Mouse (Mus musculus): ENCODE data around the gene 4930451I11Rik. TPM values are rescaled to one million over a fixed set of nuclear protein-coding genes. Genes with fewer than 3 reads are reported as not detected.

4930451I11Rik gene
- not detected for polyA plus RNA-seq (2014; fragmentation: Illumina TruSeq; extraction: RNeasy Lipid Tissue Mini Kit (QIAGEN cat#74804); ENCODE audit: low read depth, low replicate concordance)

DNA sequence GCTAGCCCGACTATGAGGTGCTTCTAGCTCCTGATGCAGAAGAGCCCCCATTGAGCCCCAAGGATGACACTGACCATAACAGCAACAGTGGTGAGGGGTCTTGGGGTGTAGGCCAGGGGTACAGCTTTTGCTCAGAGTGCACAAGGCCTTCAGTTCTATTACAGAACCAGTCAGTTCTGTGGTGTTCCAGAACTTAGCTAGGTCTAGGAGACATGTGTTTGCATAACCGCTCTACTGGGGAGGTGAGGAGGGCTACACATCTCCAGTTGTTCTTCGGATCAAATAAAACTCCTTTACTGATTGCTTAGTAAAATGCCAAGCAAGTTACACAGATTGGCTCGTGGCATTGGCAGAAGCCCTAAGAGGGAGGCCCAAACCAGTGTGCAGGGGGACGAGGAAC is at the start of gene 4930451I11Rik:
Gene 4930451I11Rik (minus strand): TSS at position 101 of the 400 bp plus-strand sequence.

DNA sequence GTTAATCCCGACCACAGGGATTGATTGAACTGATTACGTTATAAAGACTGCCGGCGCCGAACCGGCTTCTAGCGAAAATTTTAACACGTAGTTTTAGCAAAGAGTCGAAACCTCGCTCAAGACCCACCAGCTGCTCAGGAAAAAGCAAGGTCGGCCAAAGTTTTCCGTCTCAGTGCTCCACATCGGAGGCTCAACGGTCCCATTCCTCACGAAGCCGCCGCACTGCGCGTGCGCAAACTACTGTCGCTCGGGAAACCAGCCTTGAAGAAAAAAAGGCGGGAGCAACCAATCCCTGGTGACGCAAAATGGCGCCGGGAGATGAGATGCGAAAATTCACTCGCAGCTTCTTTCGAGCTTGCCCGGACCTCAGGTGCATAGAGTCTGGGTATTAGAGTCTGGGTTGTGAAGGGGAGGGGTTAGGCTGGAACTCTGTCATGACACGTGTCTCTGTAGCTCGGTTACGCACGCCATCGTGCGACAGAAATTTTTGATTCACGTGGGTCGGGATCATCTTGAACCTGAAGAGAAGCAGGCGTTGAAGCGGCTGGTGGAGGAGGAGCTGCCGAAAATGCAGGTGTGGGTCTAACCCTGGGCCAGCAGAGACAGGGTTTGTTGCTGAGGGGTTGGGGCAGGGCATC is 30.8 kb upstream of the 4930451I11Rik start, which contains the start of gene Ino80e:
Gene Ino80e (minus strand): TSS at position 231 of the 638 bp plus-strand sequence.

GRCm38 (mm10) chr7:126861429-126862130 is 30.1 kb upstream of the 4930451I11Rik start, which contains the start of gene Hirip3:
Hirip3 (plus strand) TSS chr7:126861972.

GRCm38 (mm10) chr7:126847116-126847420 is 15.6 kb upstream of the 4930451I11Rik start, which contains the start of gene Doc2a:
Doc2a (plus strand) TSS chr7:126847416.

DNA sequence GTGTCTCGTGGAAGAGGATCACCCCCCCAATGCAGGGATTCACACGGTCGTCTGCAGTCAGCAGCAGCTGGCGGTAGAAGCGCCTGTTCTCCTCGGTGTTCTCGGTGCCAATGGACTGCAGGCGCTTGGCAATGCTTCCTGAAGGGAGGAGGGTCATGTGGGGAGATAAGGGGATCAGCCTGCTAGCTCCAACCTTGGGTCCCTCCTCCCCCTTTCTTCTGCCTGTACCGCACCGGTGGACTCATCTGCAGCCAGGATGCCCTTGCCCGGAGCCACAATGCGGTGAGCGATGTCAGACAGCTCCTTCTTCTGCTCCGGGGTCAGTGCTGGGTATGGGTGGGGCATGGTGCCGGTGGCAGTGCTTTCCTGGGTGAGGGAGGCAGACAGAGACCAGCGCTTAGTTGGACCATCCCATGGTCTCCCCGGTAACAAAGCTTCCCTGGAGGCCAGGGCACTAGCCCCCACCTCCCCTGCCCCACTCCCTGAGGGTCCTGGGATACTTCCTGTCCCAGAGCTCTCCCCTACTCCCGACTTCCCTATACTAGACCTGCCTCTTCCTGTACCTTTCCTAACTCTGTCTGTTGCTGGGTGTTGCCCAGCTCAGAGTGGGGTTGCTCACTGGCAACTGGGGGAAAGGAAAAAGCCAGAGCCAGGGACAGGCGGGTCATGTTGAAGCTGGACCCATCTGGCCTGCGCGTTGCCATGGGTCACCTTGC is 33.9 kb downstream of the 4930451I11Rik start, which contains the start of gene Fam57b:
Gene Fam57b (plus strand): TSS at position 258 of the 716 bp plus-strand sequence.

DNA sequence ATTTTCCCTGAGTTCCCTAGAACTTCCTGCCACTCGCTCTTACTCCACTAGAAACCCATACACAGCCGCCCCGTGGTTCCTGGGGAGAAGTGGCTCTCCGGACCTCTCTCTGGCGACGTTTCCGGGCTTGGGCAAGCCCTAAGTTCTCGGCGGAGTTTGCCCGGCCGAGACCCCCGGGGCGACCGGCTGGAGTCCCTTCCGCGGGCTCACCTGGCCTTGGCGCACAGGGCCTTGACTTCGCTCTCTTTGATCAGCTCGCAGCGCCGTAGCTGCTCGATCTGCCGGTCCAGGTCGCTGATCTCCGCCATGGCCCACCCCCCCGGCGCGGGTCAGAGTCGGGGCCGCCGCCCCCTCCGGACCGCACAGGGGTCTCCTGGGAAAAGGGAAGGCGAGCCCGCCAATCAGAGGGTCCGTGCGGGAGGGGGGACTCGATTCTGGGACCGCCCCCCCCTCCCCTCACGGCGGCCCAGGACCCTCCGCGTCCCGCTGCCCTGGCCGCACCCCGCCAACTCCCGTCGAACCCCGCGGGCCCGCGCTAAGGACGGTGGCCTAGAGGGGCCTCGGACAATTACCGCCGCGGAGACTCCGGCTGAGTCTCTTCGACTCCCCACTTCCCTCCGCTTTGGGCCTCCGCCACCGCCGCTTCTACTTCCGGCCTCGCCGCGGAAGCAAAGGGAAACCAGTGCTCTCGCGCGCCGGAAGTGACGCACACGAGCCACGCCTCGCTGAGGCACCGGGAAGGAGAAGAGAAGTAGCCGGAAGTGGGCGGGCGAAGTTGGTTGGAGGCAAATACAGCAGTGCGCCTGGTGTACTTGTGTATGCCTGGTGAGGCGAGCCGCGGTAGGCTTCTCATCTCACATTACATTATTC is 39.4 kb downstream of the 4930451I11Rik start, which contains the start of gene Ppp4c:
Gene Ppp4c (minus strand): TSS at position 646 of the 870 bp plus-strand sequence.

DNA sequence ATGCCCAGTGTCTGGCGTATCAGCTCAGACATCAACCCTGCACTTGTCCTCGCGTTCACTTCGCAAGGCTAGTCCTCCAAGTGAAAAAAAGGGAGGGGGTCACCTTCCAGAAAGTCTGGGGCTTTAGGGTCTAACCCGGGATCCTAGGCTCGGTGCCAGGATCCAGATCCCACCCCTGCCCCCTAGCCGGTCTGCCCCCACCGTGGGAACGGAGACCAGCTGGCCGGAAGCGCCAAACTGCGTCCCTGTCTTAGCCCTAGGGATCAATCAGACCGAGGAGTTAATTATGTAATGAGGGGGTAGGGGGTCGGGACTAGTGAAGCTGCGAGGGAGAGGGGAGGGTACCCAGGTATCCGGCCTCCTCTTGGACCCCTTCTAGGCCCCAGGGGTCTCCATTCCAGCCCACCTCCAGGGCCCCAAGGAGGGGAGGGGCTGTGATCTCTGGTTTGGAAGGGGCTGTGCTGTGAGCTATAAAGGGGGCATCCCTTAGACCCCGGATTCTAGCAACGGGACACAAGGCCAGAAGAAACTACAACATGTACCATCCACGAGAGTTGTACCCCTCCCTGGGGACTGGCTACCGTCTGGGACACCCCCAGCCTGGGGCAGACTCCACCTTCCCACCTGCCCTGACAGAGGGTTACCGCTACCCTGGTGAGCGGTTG is 50.3 kb downstream of the 4930451I11Rik start, which contains the start of gene Tbx6:
Gene Tbx6 (plus strand): TSS at position 513 of the 665 bp plus-strand sequence.

Other genes with a start within 250 kb of the 4930451I11Rik start
- not detected for gene Apobr, start 246.7 kb downstream of the 4930451I11Rik start, polyA plus RNA-seq (2014; fragmentation: Illumina TruSeq; extraction: RNeasy Lipid Tissue Mini Kit (QIAGEN cat#74804); ENCODE audit: low read depth, low replicate concordance)
- 1.7 TPM for gene Cln3, start 245.8 kb downstream of the 4930451I11Rik start, polyA plus RNA-seq (2014; fragmentation: Illumina TruSeq; extraction: RNeasy Lipid Tissue Mini Kit (QIAGEN cat#74804); ENCODE audit: low read depth, low replicate concordance)
- not detected for gene Il27, start 236.7 kb downstream of the 4930451I11Rik start, polyA plus RNA-seq (2014; fragmentation: Illumina TruSeq; extraction: RNeasy Lipid Tissue Mini Kit (QIAGEN cat#74804); ENCODE audit: low read depth, low replicate concordance)
- gene Nupr1, start 200.8 kb downstream of the 4930451I11Rik start, polyA plus RNA-seq (2014; fragmentation: Illumina TruSeq; extraction: RNeasy Lipid Tissue Mini Kit (QIAGEN cat#74804); ENCODE audit: low read depth, low replicate concordance), result 5.7 TPM
- gene Sgf29, start 182.3 kb downstream of the 4930451I11Rik start, polyA plus RNA-seq (2014; fragmentation: Illumina TruSeq; extraction: RNeasy Lipid Tissue Mini Kit (QIAGEN cat#74804); ENCODE audit: low read depth, low replicate concordance), result 1.2 TPM
- gene Sult1a1, start 155.2 kb downstream of the 4930451I11Rik start, polyA plus RNA-seq (2014; fragmentation: Illumina TruSeq; extraction: RNeasy Lipid Tissue Mini Kit (QIAGEN cat#74804); ENCODE audit: low read depth, low replicate concordance), result 62.2 TPM
- gene Bola2, start 136.2 kb downstream of the 4930451I11Rik start, polyA plus RNA-seq (2014; fragmentation: Illumina TruSeq; extraction: RNeasy Lipid Tissue Mini Kit (QIAGEN cat#74804); ENCODE audit: low read depth, low replicate concordance), result 0.16 TPM
- gene Slx1b, start 135.9 kb downstream of the 4930451I11Rik start, polyA plus RNA-seq (2014; fragmentation: Illumina TruSeq; extraction: RNeasy Lipid Tissue Mini Kit (QIAGEN cat#74804); ENCODE audit: low read depth, low replicate concordance), result 1.0 TPM
- gene Coro1a, start 123.9 kb downstream of the 4930451I11Rik start, polyA plus RNA-seq (2014; fragmentation: Illumina TruSeq; extraction: RNeasy Lipid Tissue Mini Kit (QIAGEN cat#74804); ENCODE audit: low read depth, low replicate concordance), result 4.4 TPM
- gene Mapk3, start 72.0 kb downstream of the 4930451I11Rik start, polyA plus RNA-seq (2014; fragmentation: Illumina TruSeq; extraction: RNeasy Lipid Tissue Mini Kit (QIAGEN cat#74804); ENCODE audit: low read depth, low replicate concordance), result 6.5 TPM
- 9.9 TPM for gene Gdpd3, start 65.3 kb downstream of the 4930451I11Rik start, polyA plus RNA-seq (2014; fragmentation: Illumina TruSeq; extraction: RNeasy Lipid Tissue Mini Kit (QIAGEN cat#74804); ENCODE audit: low read depth, low replicate concordance)
- 13.0 TPM for gene Ypel3, start 54.7 kb downstream of the 4930451I11Rik start, polyA plus RNA-seq (2014; fragmentation: Illumina TruSeq; extraction: RNeasy Lipid Tissue Mini Kit (QIAGEN cat#74804); ENCODE audit: low read depth, low replicate concordance)
- gene Tbx6, start 50.2 kb downstream of the 4930451I11Rik start, polyA plus RNA-seq (2014; fragmentation: Illumina TruSeq; extraction: RNeasy Lipid Tissue Mini Kit (QIAGEN cat#74804); ENCODE audit: low read depth, low replicate concordance), result not detected
- 29.0 TPM for gene Ppp4c, start 39.1 kb downstream of the 4930451I11Rik start, polyA plus RNA-seq (2014; fragmentation: Illumina TruSeq; extraction: RNeasy Lipid Tissue Mini Kit (QIAGEN cat#74804); ENCODE audit: low read depth, low replicate concordance)
- not detected for gene Fam57b, start 34.0 kb downstream of the 4930451I11Rik start, polyA plus RNA-seq (2014; fragmentation: Illumina TruSeq; extraction: RNeasy Lipid Tissue Mini Kit (QIAGEN cat#74804); ENCODE audit: low read depth, low replicate concordance)
- gene Doc2a, start 15.8 kb upstream of the 4930451I11Rik start, polyA plus RNA-seq (2014; fragmentation: Illumina TruSeq; extraction: RNeasy Lipid Tissue Mini Kit (QIAGEN cat#74804); ENCODE audit: low read depth, low replicate concordance), result not detected
- gene Hirip3, start 30.3 kb upstream of the 4930451I11Rik start, polyA plus RNA-seq (2014; fragmentation: Illumina TruSeq; extraction: RNeasy Lipid Tissue Mini Kit (QIAGEN cat#74804); ENCODE audit: low read depth, low replicate concordance), result 10.3 TPM
- gene Ino80e, start 30.7 kb upstream of the 4930451I11Rik start, polyA plus RNA-seq (2014; fragmentation: Illumina TruSeq; extraction: RNeasy Lipid Tissue Mini Kit (QIAGEN cat#74804); ENCODE audit: low read depth, low replicate concordance), result 10.2 TPM
- gene Taok2, start 53.1 kb upstream of the 4930451I11Rik start, polyA plus RNA-seq (2014; fragmentation: Illumina TruSeq; extraction: RNeasy Lipid Tissue Mini Kit (QIAGEN cat#74804); ENCODE audit: low read depth, low replicate concordance), result 6.5 TPM
- gene Tmem219, start 91.3 kb upstream of the 4930451I11Rik start, polyA plus RNA-seq (2014; fragmentation: Illumina TruSeq; extraction: RNeasy Lipid Tissue Mini Kit (QIAGEN cat#74804); ENCODE audit: low read depth, low replicate concordance), result 6.4 TPM
- 1.1 TPM for gene Kctd13, start 97.2 kb upstream of the 4930451I11Rik start, polyA plus RNA-seq (2014; fragmentation: Illumina TruSeq; extraction: RNeasy Lipid Tissue Mini Kit (QIAGEN cat#74804); ENCODE audit: low read depth, low replicate concordance)
- not detected for gene Asphd1, start 117.9 kb upstream of the 4930451I11Rik start, polyA plus RNA-seq (2014; fragmentation: Illumina TruSeq; extraction: RNeasy Lipid Tissue Mini Kit (QIAGEN cat#74804); ENCODE audit: low read depth, low replicate concordance)
- gene Sez6l2, start 118.9 kb upstream of the 4930451I11Rik start, polyA plus RNA-seq (2014; fragmentation: Illumina TruSeq; extraction: RNeasy Lipid Tissue Mini Kit (QIAGEN cat#74804); ENCODE audit: low read depth, low replicate concordance), result not detected
- gene Cdipt, start 144.3 kb upstream of the 4930451I11Rik start, polyA plus RNA-seq (2014; fragmentation: Illumina TruSeq; extraction: RNeasy Lipid Tissue Mini Kit (QIAGEN cat#74804); ENCODE audit: low read depth, low replicate concordance), result 10.3 TPM
- not detected for gene Cdiptos, start 144.5 kb upstream of the 4930451I11Rik start, polyA plus RNA-seq (2014; fragmentation: Illumina TruSeq; extraction: RNeasy Lipid Tissue Mini Kit (QIAGEN cat#74804); ENCODE audit: low read depth, low replicate concordance)
- 0.53 TPM for gene Mvp, start 183.0 kb upstream of the 4930451I11Rik start, polyA plus RNA-seq (2014; fragmentation: Illumina TruSeq; extraction: RNeasy Lipid Tissue Mini Kit (QIAGEN cat#74804); ENCODE audit: low read depth, low replicate concordance)
- not detected for gene Pagr1b, start 184.8 kb upstream of the 4930451I11Rik start, polyA plus RNA-seq (2014; fragmentation: Illumina TruSeq; extraction: RNeasy Lipid Tissue Mini Kit (QIAGEN cat#74804); ENCODE audit: low read depth, low replicate concordance)
- gene Pagr1a, start 185.7 kb upstream of the 4930451I11Rik start, polyA plus RNA-seq (2014; fragmentation: Illumina TruSeq; extraction: RNeasy Lipid Tissue Mini Kit (QIAGEN cat#74804); ENCODE audit: low read depth, low replicate concordance), result not detected
- 0.61 TPM for gene Gm42742, start 189.5 kb upstream of the 4930451I11Rik start, polyA plus RNA-seq (2014; fragmentation: Illumina TruSeq; extraction: RNeasy Lipid Tissue Mini Kit (QIAGEN cat#74804); ENCODE audit: low read depth, low replicate concordance)
- not detected for gene Prrt2, start 189.6 kb upstream of the 4930451I11Rik start, polyA plus RNA-seq (2014; fragmentation: Illumina TruSeq; extraction: RNeasy Lipid Tissue Mini Kit (QIAGEN cat#74804); ENCODE audit: low read depth, low replicate concordance)
- 15.0 TPM for gene Maz, start 195.4 kb upstream of the 4930451I11Rik start, polyA plus RNA-seq (2014; fragmentation: Illumina TruSeq; extraction: RNeasy Lipid Tissue Mini Kit (QIAGEN cat#74804); ENCODE audit: low read depth, low replicate concordance)
- not detected for gene Kif22, start 210.8 kb upstream of the 4930451I11Rik start, polyA plus RNA-seq (2014; fragmentation: Illumina TruSeq; extraction: RNeasy Lipid Tissue Mini Kit (QIAGEN cat#74804); ENCODE audit: low read depth, low replicate concordance)